Mouse (Mus musculus): ENCODE measurements around the gene Stat2. TPM values are rescaled to one million over a fixed set of nuclear protein-coding genes. Genes with fewer than 3 reads are reported as not detected.
"Not testable (repeated sequence)": the region's sequence is repeated elsewhere in the genome, so short reads cannot be mapped to it uniquely, and the experiment has no call there.

Gene Stat2
- polyA plus RNA-seq, 1 experiment from 2014 or later: 13.0 TPM

- H3K4me2 ChIP-seq; H3K27me3 ChIP-seq (replicated peaks); H3K27ac ChIP-seq; ATAC-seq (ENCODE audit: insufficient read depth, low FRiP score, low read depth); H3K9me3 ChIP-seq; H3K9ac ChIP-seq; H3K4me3 ChIP-seq (replicated peaks); H3K36me3 ChIP-seq; H3K4me1 ChIP-seq: not testable (repeated sequence)
- 65% methylated on average over 7 of the region's 7 CpGs for WGBS
Observed at GRCm38 (mm10) chr10:128260376-128260775, 10.0 kb upstream of the Stat2 start.

- H3K4me2 ChIP-seq: no peak overlapping the region
- 74% methylated on average over 22 of the region's 22 CpGs for WGBS
- no peaks in the 10 kb centered on the region for H3K27me3 ChIP-seq (replicated peaks)
- H3K4me3 ChIP-seq (replicated peaks): no peak overlapping the region
- no peaks in the 10 kb centered on the region for H3K36me3 ChIP-seq
- no peak overlapping the region for H3K27ac ChIP-seq
- H3K9ac ChIP-seq: no peak overlapping the region
- H3K9me3 ChIP-seq: no peaks in the 10 kb centered on the region
- H3K4me1 ChIP-seq: no peaks in the 10 kb centered on the region
- no peak for ATAC-seq (ENCODE audit: insufficient read depth, low FRiP score, low read depth)
Observed at GRCm38 (mm10) chr10:128262300-128262699, 8.1 kb upstream of the Stat2 start.

GRCm38 (mm10) chr10:128263393-128264310 lies 6.7 kb upstream of the Stat2 start:
- no peak overlapping the region for H3K9ac ChIP-seq
- H3K9me3 ChIP-seq: no peaks in the 10 kb centered on the region

GRCm38 (mm10) chr10:128268371-128268770 lies 2.0 kb upstream of the Stat2 start, which contains the start of gene Apof:
Gene Apof, plus strand, starts transcription at chr10:128268671.
- ATAC-seq (ENCODE audit: insufficient read depth, low FRiP score, low read depth): no peak
- no peaks in the 10 kb centered on the region for H3K27me3 ChIP-seq (replicated peaks)
- H3K4me2 ChIP-seq: no peak within 1 kb of the TSS
- H3K4me3 ChIP-seq (replicated peaks): no peak within 1 kb of the TSS
- H3K9me3 ChIP-seq: no peaks in the 10 kb centered on the region
- H3K4me1 ChIP-seq: no peaks in the 10 kb centered on the region
- no peaks in the 10 kb centered on the region for H3K36me3 ChIP-seq
- no peak within 1 kb of the TSS for H3K27ac ChIP-seq
- H3K9ac ChIP-seq: no peak within 1 kb of the TSS
- 69% methylated on average over 6 of the region's 6 CpGs for WGBS

More at GRCm38 (mm10) chr10:128263393-128264310, 6.7 kb upstream of the Stat2 start:
- ATAC-seq (ENCODE audit: insufficient read depth, low FRiP score, low read depth): no peak
- Histone ChIP-seq H3K27ac (no peak overlapping the region), H3K4me1 (no peaks in the 10 kb centered on the region), H3K4me3 (replicated peaks) (no peak overlapping the region), H3K27me3 (replicated peaks) (no peaks in the 10 kb centered on the region), H3K36me3 (no peaks in the 10 kb centered on the region), H3K4me2 (no peak overlapping the region)
- 77% methylated on average over 6 of the region's 6 CpGs for WGBS

DNA sequence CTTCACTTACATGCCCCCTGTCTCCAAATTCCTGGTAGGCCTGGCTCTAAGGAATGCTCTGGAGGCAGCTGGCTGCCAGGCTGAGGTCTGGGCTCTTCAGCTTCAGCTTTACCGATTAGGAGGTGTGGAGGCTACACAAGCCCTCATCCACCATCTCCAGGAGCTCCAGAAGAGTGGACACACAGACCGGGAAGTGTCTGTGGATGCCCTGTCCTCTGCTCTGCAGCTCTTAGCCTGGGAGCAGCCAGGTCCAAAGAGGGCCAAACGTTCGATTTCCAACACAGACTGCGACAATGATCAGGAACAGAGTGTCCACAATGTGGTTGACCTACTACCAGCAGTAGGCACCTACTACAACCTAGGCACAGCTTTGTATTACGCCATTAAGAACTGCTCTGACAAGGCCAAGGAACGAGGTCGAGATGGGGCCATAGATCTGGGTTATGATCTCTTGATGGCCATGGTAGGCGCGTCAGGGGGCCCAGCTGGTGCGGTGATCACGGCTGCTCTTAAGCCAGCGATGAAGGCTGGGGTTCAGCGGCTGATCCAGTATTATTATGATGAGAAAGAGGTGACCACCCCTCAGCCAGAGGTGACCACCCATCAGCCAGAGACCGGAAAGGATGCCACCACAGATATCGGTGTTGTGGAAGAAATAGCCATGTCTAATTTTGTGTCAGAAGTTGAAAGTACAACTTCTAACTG lies 1.0 kb upstream of the Stat2 start:
- H3K27ac ChIP-seq: no peak overlapping the region
- ATAC-seq (ENCODE audit: insufficient read depth, low FRiP score, low read depth): no peak
- 89% methylated on average over 16 of the region's 16 CpGs for WGBS
- no peaks in the 10 kb centered on the region for H3K27me3 ChIP-seq (replicated peaks)
- no peaks in the 10 kb centered on the region for H3K9me3 ChIP-seq
- H3K9ac ChIP-seq: no peak overlapping the region
- no peaks in the 10 kb centered on the region for H3K4me1 ChIP-seq
- H3K36me3 ChIP-seq: no peaks in the 10 kb centered on the region
- peak overlapping the region; percentile 71; the same call in 1 of the 2 replicates for H3K4me2 ChIP-seq
- H3K4me3 ChIP-seq (replicated peaks): no peak overlapping the region

- H3K36me3 ChIP-seq: no peaks in the 10 kb centered on the region
- H3K4me1 ChIP-seq: no peaks in the 10 kb centered on the region
- no peak for ATAC-seq (ENCODE audit: insufficient read depth, low FRiP score, low read depth)
- 39% methylated on average over 7 of the region's 7 CpGs for WGBS
- no peaks in the 10 kb centered on the region for H3K27me3 ChIP-seq (replicated peaks)
- H3K4me2 ChIP-seq: peak overlapping the region; percentile 71
- H3K9ac ChIP-seq: peak overlapping the region; percentile 78
- peak overlapping the region; percentile 84 for H3K4me3 ChIP-seq (replicated peaks)
- H3K27ac ChIP-seq: peak overlapping the region; percentile 72
- no peaks in the 10 kb centered on the region for H3K9me3 ChIP-seq
Observed at GRCm38 (mm10) chr10:128270866-128271265, 507 bp downstream of the Stat2 start.

DNA sequence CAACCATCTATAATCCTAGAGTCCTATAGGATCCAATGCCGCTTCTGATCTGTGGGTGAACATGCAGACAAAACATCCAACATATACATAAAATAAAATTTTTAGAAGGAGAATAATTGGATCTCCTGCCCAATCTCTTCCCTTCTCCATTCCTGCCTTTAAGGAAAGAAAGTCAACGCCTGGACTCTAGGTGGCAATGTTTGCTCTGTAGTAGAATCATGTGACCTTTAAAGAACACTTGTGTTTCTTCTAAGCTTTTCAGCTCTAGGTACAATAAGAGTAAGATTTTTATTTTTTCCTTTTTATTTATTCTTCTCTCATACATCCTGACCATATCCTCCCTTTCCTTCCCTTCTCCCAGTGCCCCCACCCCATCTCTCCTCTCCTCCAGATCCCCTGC lies 1.5 kb downstream of the Stat2 start:
- Histone ChIP-seq H3K4me2 (no peak overlapping the region), H3K4me3 (replicated peaks) (no peak overlapping the region), H3K4me1 (no peaks in the 10 kb centered on the region), H3K27ac (no peak overlapping the region), H3K9me3 (no peaks in the 10 kb centered on the region), H3K27me3 (replicated peaks) (no peaks in the 10 kb centered on the region), H3K9ac (no peak overlapping the region), H3K36me3 (peaks cover 3% of the 10 kb centered on the region; the same call in 1 of the 2 replicates)
- ATAC-seq (ENCODE audit: insufficient read depth, low FRiP score, low read depth): no peak
- 65% methylated on average over 2 of the region's 2 CpGs for WGBS

- H3K27me3 ChIP-seq (replicated peaks); H3K4me3 ChIP-seq (replicated peaks); H3K9ac ChIP-seq; H3K4me1 ChIP-seq; H3K4me2 ChIP-seq; H3K36me3 ChIP-seq; ATAC-seq (ENCODE audit: insufficient read depth, low FRiP score, low read depth); H3K27ac ChIP-seq; H3K9me3 ChIP-seq: not testable (repeated sequence)
- 89% methylated on average over 6 of the region's 7 CpGs for whole genome bisulfite sequencing
Observed at GRCm38 (mm10) chr10:128272819-128273439, 2.6 kb downstream of the Stat2 start.

GRCm38 (mm10) chr10:128275374-128275773 lies 5.0 kb downstream of the Stat2 start:
- H3K27me3 ChIP-seq (replicated peaks); H3K4me1 ChIP-seq; H3K4me2 ChIP-seq; H3K4me3 ChIP-seq (replicated peaks); H3K27ac ChIP-seq; H3K9ac ChIP-seq; ATAC-seq (ENCODE audit: insufficient read depth, low FRiP score, low read depth); H3K9me3 ChIP-seq: not testable (repeated sequence)
- peaks cover 15% of the 10 kb centered on the region; the same call in 1 of the 2 replicates for H3K36me3 ChIP-seq
- 94% methylated on average over 1 of the region's 1 CpGs for WGBS

DNA sequence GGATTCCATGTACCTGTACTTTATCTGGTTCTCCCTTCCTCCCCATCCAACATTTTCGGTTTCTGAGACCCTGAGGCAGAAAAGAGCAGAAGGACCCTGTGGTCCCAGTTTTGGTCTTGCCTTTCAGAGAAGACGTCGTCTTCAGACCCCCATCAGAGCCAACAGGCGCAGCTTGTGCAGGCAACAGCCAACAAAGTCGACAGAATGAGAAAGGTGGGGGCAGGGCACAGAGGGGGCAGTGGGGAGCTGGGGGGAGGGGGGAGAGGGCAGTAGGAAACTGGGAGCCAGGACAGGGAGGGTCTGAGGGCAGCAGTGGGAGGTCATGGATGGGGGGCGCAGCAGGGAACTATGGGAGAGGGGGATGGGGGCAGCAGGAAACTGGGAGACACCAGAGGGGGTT lies 7.8 kb downstream of the Stat2 start:
- Histone ChIP-seq H3K9me3 (no peaks in the 10 kb centered on the region), H3K4me1 (no peaks in the 10 kb centered on the region), H3K27ac (no peak overlapping the region), H3K9ac (no peak overlapping the region), H3K4me3 (replicated peaks) (no peak overlapping the region), H3K4me2 (no peak overlapping the region), H3K36me3 (peaks cover 17% of the 10 kb centered on the region), H3K27me3 (replicated peaks) (no peaks in the 10 kb centered on the region)
- 58% methylated on average over 6 of the region's 6 CpGs for WGBS
- ATAC-seq (ENCODE audit: insufficient read depth, low FRiP score, low read depth): 0 out of 2 replicates have a peak, but pooled peaks have one; percentile 10

DNA sequence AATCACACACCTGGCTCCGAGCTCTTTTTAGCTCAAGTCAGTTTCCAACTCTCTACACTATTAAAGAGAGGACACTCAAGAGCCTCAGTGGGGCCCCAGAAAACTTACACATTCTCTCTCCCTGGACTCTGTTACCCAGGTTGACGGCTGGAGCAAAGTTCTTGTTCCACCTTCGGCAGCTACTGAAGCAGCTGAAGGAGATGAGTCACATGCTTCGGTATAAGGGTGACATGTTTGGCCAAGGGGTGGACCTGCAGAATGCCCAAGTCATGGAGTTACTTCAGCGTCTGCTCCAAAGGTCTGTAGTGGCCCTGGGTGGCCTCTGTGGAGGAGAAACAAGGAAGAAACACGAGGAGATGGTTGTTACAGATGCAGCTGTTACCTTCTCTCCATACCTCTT lies 10.6 kb downstream of the Stat2 start:
- Histone ChIP-seq H3K27me3 (replicated peaks) (no peaks in the 10 kb centered on the region), H3K4me1 (no peaks in the 10 kb centered on the region), H3K36me3 (peaks cover 33% of the 10 kb centered on the region), H3K9ac (no peak overlapping the region), H3K9me3 (no peaks in the 10 kb centered on the region), H3K27ac (no peak overlapping the region), H3K4me3 (replicated peaks) (no peak overlapping the region), H3K4me2 (no peak overlapping the region)
- ATAC-seq (ENCODE audit: insufficient read depth, low FRiP score, low read depth): no peak
- 78% methylated on average over 6 of the region's 6 CpGs for WGBS

GRCm38 (mm10) chr10:128281682-128282081 lies 11.3 kb downstream of the Stat2 start:
- no peak overlapping the region for H3K27ac ChIP-seq
- no peak overlapping the region for H3K9ac ChIP-seq
- WGBS: 90% methylated on average over 14 of the region's 14 CpGs
- H3K4me3 ChIP-seq (replicated peaks): no peak overlapping the region
- H3K9me3 ChIP-seq: no peaks in the 10 kb centered on the region
- no peaks in the 10 kb centered on the region for H3K27me3 ChIP-seq (replicated peaks)
- no peak overlapping the region for H3K4me2 ChIP-seq
- H3K36me3 ChIP-seq: peaks cover 32% of the 10 kb centered on the region
- H3K4me1 ChIP-seq: no peaks in the 10 kb centered on the region
- ATAC-seq (ENCODE audit: insufficient read depth, low FRiP score, low read depth): no peak

Measured in stomach, embryonic 15.5 days (tissue).